Mouse (Mus musculus) heart, embryonic 13.5 days (tissue): ENCODE measurements around the gene Cd4. TPM values are rescaled to one million over a fixed set of nuclear protein-coding genes. Genes with fewer than 3 reads are reported as not detected.
"Not testable (repeated sequence)": the region's sequence is repeated elsewhere in the genome, so short reads cannot be mapped to it uniquely, and the experiment has no call there.

ENCODE experiments used
- ATAC-seq: fragments of 200-750 bp; cut with Nextera tagmentation; 2 replicates; pipeline ENCODE4 v1.8.0; 2017; ENCODE audit warnings: moderate TSS enrichment; ENCODE audit not compliant: insufficient number of reproducible peaks, low FRiP score, low TSS enrichment; ENCODE audit errors: extremely low read depth
- H3K27ac ChIP-seq: fragments of 300-500 bp; sonication (generic); replicated peaks from 2 replicates; pipeline ENCODE4 v1.5.1; 2015; ENCODE audit warnings: moderate library complexity, mild to moderate bottlenecking, inconsistent platforms
- H3K27me3 ChIP-seq: fragments of 300-500 bp; sonication (generic); replicated peaks from 2 replicates; pipeline ENCODE4 v1.6.1; 2015; ENCODE audit warnings: mild to moderate bottlenecking, inconsistent platforms
- H3K36me3 ChIP-seq: fragments of 300-500 bp; sonication (generic); 2 replicates; pipeline ENCODE4 v1.6.1; 2015; ENCODE audit warnings: mild to moderate bottlenecking, inconsistent platforms
- H3K4me1 ChIP-seq: fragments of 300-500 bp; sonication (generic); 2 replicates; pipeline ENCODE4 v1.6.1; 2015; ENCODE audit warnings: inconsistent platforms
- H3K4me2 ChIP-seq: fragments of 300-500 bp; sonication (generic); 2 replicates; pipeline ENCODE4 v1.6.1; 2015; ENCODE audit warnings: inconsistent platforms, mild to moderate bottlenecking, moderate library complexity
- H3K4me3 ChIP-seq: fragments of 300-500 bp; sonication (generic); 2 replicates; pipeline ENCODE4 v1.5.1; 2015; ENCODE audit warnings: moderate library complexity, mild to moderate bottlenecking, inconsistent platforms
- H3K9ac ChIP-seq: fragments of 300-500 bp; sonication (generic); 2 replicates; pipeline ENCODE4 v1.6.1; 2015; ENCODE audit warnings: inconsistent platforms, mild to moderate bottlenecking, moderate library complexity
- H3K9me3 ChIP-seq: fragments of 300-500 bp; sonication (generic); 2 replicates; pipeline ENCODE4 v1.6.1; 2016; ENCODE audit warnings: inconsistent platforms
- WGBS: fragments of 180-500 bp; shearing (Covaris S2); methylation state at CpG from one replicate; pipeline ENCODE4 v1.1.7; 2015; ENCODE audit warnings: mixed read lengths; 5-methylcytosine and 5-hydroxymethylcytosine counted together
- polyA plus RNA-seq: library from polyadenylated mRNA; unstranded; fragments of >200 nt; fragmentation: Nextera tagmentation; extraction: Ambion mirVana; gene quantifications from 2 replicates; pipeline ENCODE4 v1.2.1, GENCODE M21; 2015

Cd4 gene
- polyA plus RNA-seq, 1 experiment from 2014 or later, result not detected

- ATAC-seq, result no peak
- 51% methylated on average over 10 of the region's 10 CpGs for WGBS
- Histone ChIP-seq H3K4me1 (peaks cover 60% of the 10 kb centered on the region), H3K27ac (no peak overlapping the region), H3K36me3 (peaks cover 35% of the 10 kb centered on the region), H3K9me3 (no peaks in the 10 kb centered on the region), H3K4me2 (no peak overlapping the region), H3K9ac (no peak overlapping the region; the same call in 1 of the 2 replicates), H3K27me3 (peaks cover 5% of the 10 kb centered on the region; the same call in 1 of the 2 replicates), H3K4me3 (no peak overlapping the region)
Observed at GRCm38 (mm10) chr6:124835531-124835930, 52.5 kb downstream of the Cd4 start.

DNA sequence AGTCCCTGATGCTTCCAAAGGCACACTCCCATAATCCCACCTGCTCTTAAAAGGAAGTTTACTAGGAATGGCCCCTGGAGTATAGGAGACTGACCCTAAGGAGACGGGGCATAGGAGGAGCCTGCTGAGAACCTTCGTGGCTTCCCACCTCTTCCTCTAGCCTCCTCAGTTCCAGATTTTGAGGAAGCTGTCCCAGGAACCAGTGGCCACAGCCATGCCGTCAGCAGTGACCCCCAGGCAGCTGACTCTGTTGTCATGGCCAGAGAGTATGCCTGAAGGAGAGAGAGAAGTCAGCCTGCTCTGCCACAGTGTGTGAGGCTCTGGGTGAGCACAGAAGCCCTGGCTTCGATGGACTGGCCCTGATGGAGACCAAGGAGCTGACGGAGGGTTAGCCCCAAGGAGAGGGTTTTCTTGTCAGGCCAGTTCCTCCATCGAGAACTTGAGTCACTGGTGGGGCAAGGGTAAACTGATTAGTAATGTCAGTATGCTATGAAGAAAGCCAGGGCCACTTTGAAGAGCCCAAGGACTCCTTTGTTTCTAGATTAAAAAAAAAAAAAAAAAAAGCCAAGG lies 53.4 kb downstream of the Cd4 start:
- Histone ChIP-seq H3K4me2 (no peak overlapping the region), H3K9me3 (no peaks in the 10 kb centered on the region), H3K27ac (no peak overlapping the region), H3K9ac (no peak overlapping the region), H3K4me1 (peaks cover 55% of the 10 kb centered on the region), H3K4me3 (no peak overlapping the region), H3K27me3 (no peaks in the 10 kb centered on the region; the same call in 1 of the 2 replicates), H3K36me3 (peaks cover 35% of the 10 kb centered on the region)
- 80% methylated on average over 6 of the region's 6 CpGs for WGBS
- no peak for ATAC-seq

DNA sequence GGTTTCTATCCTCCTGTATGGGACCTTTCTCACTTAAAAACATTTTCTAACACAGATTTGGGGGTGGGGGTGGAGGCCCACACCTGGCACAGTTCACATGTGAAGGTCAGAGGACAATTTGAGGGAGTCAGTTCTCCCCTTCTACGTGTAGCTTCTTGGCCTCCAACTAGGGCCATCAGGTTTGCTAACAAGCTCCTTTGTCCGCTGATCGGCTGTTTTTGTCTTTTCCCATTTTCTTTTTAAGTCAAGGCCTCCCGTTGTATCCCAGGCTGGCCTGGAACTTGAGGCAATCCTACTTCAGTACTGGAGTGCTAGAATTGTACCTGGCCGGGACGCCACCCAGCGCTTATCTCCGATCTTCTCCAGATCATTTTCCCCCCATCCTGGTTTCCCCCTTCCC lies 56.4 kb downstream of the Cd4 start:
- no peak for ATAC-seq
- Histone ChIP-seq H3K27me3 (no peaks in the 10 kb centered on the region), H3K9ac (no peak overlapping the region), H3K4me2 (peak overlapping the region; percentile 97), H3K27ac (no peak overlapping the region), H3K36me3 (peaks cover 45% of the 10 kb centered on the region), H3K4me1 (peaks cover 46% of the 10 kb centered on the region), H3K4me3 (0 out of 2 replicates have a peak overlapping the region, but pooled peaks have one; percentile 75), H3K9me3 (no peaks in the 10 kb centered on the region)
- WGBS, result 94% methylated on average over 8 of the region's 8 CpGs

DNA sequence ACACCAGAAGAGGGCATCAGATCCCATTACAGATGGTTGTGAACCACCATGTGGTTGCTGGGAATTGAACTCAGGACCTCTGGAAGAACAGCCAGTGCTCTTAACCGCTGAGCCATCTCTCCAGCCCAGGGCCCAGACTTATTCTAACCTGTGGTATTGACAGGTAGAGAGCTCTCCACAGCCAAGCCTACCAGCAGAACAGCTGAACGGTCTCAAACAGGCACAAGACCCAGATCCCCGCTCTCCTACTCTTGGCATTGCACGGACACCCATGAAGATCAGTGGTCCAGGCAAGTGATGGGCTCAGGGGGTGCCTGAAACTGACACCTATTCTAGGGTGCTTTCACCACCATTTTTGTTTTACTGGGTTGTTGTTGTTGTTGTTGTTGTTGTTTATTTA lies 56.8 kb downstream of the Cd4 start:
- Histone ChIP-seq H3K36me3 (peaks cover 48% of the 10 kb centered on the region), H3K4me2 (peak overlapping the region; percentile 97), H3K9ac (peak overlapping the region; percentile 84), H3K4me3 (peak overlapping the region; percentile 75), H3K4me1 (peaks cover 43% of the 10 kb centered on the region)
- ATAC-seq, H3K27me3 ChIP-seq, H3K9me3 ChIP-seq, H3K27ac ChIP-seq: not testable (repeated sequence)
- WGBS, result 95% methylated on average over 4 of the region's 4 CpGs

DNA sequence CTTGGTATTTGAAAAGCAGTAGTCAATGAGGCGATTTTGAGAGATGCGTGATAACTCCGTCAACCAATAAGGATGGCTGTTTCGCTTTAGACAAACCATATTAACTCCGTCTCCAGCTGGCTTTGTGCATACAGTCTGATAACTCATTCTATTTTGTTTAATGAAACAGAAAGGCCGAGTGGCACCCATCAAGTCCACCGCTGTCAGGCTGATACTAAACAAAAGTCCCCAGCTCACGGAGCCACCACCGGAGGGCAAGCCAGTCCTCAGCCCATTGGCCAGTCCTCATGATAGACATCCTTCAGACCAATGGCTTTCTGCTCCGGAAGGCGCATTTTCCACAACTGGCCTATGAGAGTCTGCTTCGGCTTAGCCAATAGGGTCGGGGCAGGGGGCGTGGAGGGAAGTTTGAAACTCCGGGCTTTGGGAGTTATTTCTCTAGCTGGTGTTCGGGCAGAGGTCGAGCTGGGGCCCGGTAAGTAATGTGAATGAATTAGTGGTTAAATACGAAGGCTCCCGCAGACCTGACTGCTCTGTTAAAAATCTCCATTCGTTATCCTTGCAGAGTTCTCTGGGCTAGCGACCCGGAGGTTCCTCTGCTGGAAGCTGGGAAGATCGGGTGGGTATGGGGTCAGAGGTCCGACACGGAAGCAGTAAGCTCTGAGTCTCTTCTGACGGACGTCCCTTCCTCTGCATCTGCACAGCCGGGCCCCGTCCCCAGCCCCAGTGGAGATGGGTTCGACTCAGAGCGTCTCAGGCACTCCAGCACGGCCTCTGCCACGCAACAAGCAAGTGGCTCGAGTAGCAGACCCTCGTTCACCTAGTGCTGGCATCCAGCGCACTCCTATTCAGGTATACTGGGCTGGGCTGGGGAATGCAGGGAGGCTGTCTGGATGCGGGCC lies 58.0 kb downstream of the Cd4 start:
- WGBS, result under 1% methylated on average over 38 of the region's 38 CpGs
- peak; percentile 78 for ATAC-seq
- H3K27ac ChIP-seq, result peak overlapping the region; percentile 91
- no peaks in the 10 kb centered on the region for H3K27me3 ChIP-seq
- peak overlapping the region; percentile 84 for H3K9ac ChIP-seq
- H3K4me2 ChIP-seq, result peak overlapping the region; percentile 97
- no peaks in the 10 kb centered on the region for H3K9me3 ChIP-seq
- peak overlapping the region; percentile 75 for H3K4me3 ChIP-seq
- H3K4me1 ChIP-seq, result peaks cover 31% of the 10 kb centered on the region
- peaks cover 59% of the 10 kb centered on the region for H3K36me3 ChIP-seq

DNA sequence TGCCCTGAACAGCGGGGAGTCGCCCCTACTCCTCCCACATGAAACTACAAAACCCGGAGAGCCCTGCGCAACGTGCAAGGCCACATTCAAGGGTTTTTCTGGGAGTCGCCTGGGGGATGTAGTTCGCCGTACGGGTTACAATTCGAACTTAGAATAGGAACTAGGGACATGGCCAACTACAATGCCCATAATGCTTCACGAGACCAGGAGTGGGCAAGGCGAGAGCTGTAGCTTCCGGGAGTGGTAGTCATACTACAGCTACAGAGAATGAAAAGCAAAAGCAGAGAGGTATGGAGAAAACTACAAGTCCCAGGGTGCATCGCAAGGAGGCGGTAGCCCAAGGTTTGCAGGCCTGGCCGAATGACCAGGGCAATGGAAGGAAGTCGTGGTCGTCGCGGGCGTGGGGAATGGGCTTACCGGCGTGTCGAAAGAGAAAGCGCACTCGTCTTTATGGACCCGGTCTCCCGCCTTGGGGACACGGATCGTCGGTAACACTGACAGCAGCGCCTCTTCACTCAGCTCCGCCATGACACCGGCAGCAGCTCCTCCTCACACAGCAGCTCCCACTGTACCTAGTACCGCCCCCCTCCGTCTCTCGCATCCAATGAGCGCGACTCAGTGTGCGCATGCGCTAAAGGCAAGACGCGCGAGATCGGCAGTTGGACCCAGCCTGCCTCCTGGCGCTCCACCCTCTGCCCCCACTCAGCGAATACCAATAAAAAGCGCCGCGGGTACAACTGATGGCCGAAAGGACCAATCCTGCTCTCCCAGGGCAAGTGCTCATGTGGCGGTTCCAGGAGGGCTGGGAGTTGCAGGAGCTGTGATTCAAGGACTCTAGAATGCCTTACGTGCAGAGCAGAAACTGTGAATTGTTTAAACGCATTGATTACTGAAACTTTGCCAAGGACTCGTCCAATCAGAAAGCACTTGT lies 58.9 kb downstream of the Cd4 start, which contains the start of the genes Usp5 and Cdca3:
TSS of gene Usp5 (minus strand) at position 617 of the 931 bp plus-strand sequence.
TSS of gene Cdca3 (plus strand) at position 680 of the 931 bp plus-strand sequence.
- Histone ChIP-seq H3K9ac (peak within 1 kb of the TSS; percentile 88), H3K4me1 (peaks cover 30% of the 10 kb centered on the region), H3K36me3 (peaks cover 62% of the 10 kb centered on the region), H3K9me3 (no peaks in the 10 kb centered on the region), H3K4me2 (peak within 1 kb of the TSS; percentile 97), H3K4me3 (peak within 1 kb of the TSS; percentile 75), H3K27me3 (no peaks in the 10 kb centered on the region), H3K27ac (peak within 1 kb of the TSS; percentile 91)
- peak; percentile 89 for ATAC-seq
- under 1% methylated on average over 55 of the region's 55 CpGs for WGBS

DNA sequence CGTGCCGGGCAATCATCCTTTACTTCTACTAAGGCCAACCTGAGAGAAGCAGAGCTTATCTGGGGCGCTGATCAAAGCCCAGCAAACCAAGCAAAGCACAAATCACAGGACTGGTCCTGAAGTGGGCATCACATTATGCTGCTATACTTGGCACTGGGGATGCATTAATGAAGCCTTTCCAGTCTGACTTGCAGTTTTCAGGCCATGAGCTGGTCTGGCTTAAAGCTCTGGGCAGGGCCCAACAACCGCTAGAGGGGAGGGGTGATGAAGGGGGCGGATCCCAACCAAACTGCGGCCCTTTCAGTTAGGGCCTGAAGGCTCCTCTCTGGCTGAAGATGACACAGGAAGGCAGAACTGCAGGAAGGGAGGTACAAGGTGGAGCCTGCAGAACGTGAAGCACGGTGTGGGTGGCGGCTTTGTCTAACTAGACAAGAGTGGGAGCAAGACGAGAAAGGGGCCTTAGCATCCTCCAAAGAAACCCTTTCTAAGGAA lies 59.9 kb downstream of the Cd4 start:
- no peaks in the 10 kb centered on the region for H3K9me3 ChIP-seq
- peaks cover 30% of the 10 kb centered on the region for H3K4me1 ChIP-seq
- H3K27me3 ChIP-seq, result no peaks in the 10 kb centered on the region
- H3K4me3 ChIP-seq, result peak overlapping the region; percentile 75
- peaks cover 62% of the 10 kb centered on the region for H3K36me3 ChIP-seq
- peak overlapping the region; percentile 88 for H3K9ac ChIP-seq
- peak overlapping the region; percentile 71 for H3K27ac ChIP-seq
- 20% methylated on average over 10 of the region's 10 CpGs for WGBS
- H3K4me2 ChIP-seq, result peak overlapping the region; percentile 97
- no peak for ATAC-seq

- H3K4me3 ChIP-seq, result no peak overlapping the region
- ATAC-seq, result no peak
- H3K36me3 ChIP-seq, result peaks cover 98% of the 10 kb centered on the region
- H3K9ac ChIP-seq, result 0 out of 2 replicates have a peak overlapping the region, but pooled peaks have one; percentile 24
- no peak overlapping the region for H3K4me2 ChIP-seq
- H3K9me3 ChIP-seq, result no peaks in the 10 kb centered on the region
- H3K4me1 ChIP-seq, result no peaks in the 10 kb centered on the region
- WGBS, result 77% methylated on average over 4 of the region's 4 CpGs
- H3K27ac ChIP-seq, result no peak overlapping the region
- no peaks in the 10 kb centered on the region for H3K27me3 ChIP-seq
Observed at GRCm38 (mm10) chr6:124822049-124822448, 66.0 kb downstream of the Cd4 start.

GRCm38 (mm10) chr6:124820891-124821290 lies 67.1 kb downstream of the Cd4 start:
- WGBS, result 87% methylated on average over 5 of the region's 5 CpGs
- H3K36me3 ChIP-seq, result peaks cover 100% of the 10 kb centered on the region

DNA sequence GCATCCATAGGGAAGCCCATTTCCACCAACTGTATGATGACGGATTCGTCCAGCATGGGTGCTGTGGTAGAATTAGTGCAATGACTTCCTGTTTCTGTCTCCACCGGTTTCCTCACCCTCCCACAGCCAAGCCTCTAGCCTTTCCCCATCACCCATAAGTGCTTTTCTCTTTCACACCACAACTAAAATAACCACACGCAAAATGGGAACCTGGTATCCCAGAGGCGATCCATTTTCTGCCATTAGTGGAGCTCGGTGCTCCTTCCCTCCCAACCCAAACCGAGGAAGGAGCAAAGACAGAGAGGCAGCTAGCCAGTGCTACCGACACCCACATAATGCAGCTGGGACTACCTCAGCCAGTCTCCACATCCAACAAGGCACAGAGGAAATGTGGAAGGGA lies 70.0 kb downstream of the Cd4 start:
- no peak for ATAC-seq
- H3K9me3 ChIP-seq, result no peaks in the 10 kb centered on the region
- no peak overlapping the region for H3K9ac ChIP-seq
- no peak overlapping the region for H3K4me2 ChIP-seq
- H3K4me1 ChIP-seq, result peaks cover 14% of the 10 kb centered on the region
- 83% methylated on average over 8 of the region's 8 CpGs for WGBS
- H3K27ac ChIP-seq, result no peak overlapping the region
- H3K36me3 ChIP-seq, result peaks cover 81% of the 10 kb centered on the region
- no peak overlapping the region for H3K4me3 ChIP-seq
- no peaks in the 10 kb centered on the region for H3K27me3 ChIP-seq

More at GRCm38 (mm10) chr6:124820891-124821290, 67.1 kb downstream of the Cd4 start:
- Histone ChIP-seq H3K4me3 (no peak overlapping the region), H3K4me1 (no peaks in the 10 kb centered on the region), H3K9ac (no peak overlapping the region), H3K27me3 (no peaks in the 10 kb centered on the region), H3K27ac (no peak overlapping the region), H3K9me3 (no peaks in the 10 kb centered on the region), H3K4me2 (no peak overlapping the region)
- ATAC-seq, result no peak
